Mouse (Mus musculus) intestine, embryonic 16.5 days (tissue): ENCODE results near the gene Slc12a6. TPM values are rescaled to one million over a fixed set of nuclear protein-coding genes. Genes with fewer than 3 reads are reported as not detected.
A peak's percentile ranks its signal among the peaks of the same experiment; 100 is the strongest.

Experiments used
- ATAC-seq: fragments of 200-750 bp; cut with Nextera tagmentation; 2 replicates; pipeline ENCODE4 v1.8.0; 2017; ENCODE audit warnings: moderate TSS enrichment, moderate library complexity
- H3K27ac ChIP-seq: fragments of 300-500 bp; sonication (generic); 2 replicates; pipeline ENCODE4 v1.5.1; 2014; ENCODE audit warnings: mild to moderate bottlenecking, low read length
- H3K27me3 ChIP-seq: fragments of 300-500 bp; sonication (generic); replicated peaks from 2 replicates; pipeline ENCODE4 v1.6.1; 2014; ENCODE audit warnings: low read length, control low read depth, mixed read lengths; ENCODE audit not compliant: control insufficient read depth, insufficient read depth
- H3K36me3 ChIP-seq: fragments of 300-500 bp; sonication (generic); 2 replicates; pipeline ENCODE4 v1.6.1; 2014; ENCODE audit warnings: low read length, control low read depth; ENCODE audit not compliant: control insufficient read depth, insufficient read depth
- H3K4me1 ChIP-seq: fragments of 300-500 bp; sonication (generic); 2 replicates; pipeline ENCODE4 v1.6.1; 2014; ENCODE audit warnings: low read length, control low read depth, mixed read lengths; ENCODE audit not compliant: control insufficient read depth, insufficient read depth
- H3K4me2 ChIP-seq: fragments of 300-500 bp; sonication (generic); 2 replicates; pipeline ENCODE4 v1.6.1; 2014; ENCODE audit warnings: low read depth, low read length, control low read depth
- H3K4me3 ChIP-seq: fragments of 300-500 bp; sonication (generic); 2 replicates; pipeline ENCODE4 v1.5.1; 2014; ENCODE audit warnings: mild to moderate bottlenecking, low read length
- H3K9ac ChIP-seq: fragments of 300-500 bp; sonication (generic); 2 replicates; pipeline ENCODE4 v1.6.1; 2014; ENCODE audit warnings: low read depth, low read length
- H3K9me3 ChIP-seq: fragments of 300-500 bp; sonication (generic); 2 replicates; pipeline ENCODE4 v1.6.1; 2016; ENCODE audit warnings: low read length, control low read depth; ENCODE audit not compliant: control insufficient read depth
- WGBS: fragments of 180-500 bp; shearing (Covaris S2); extraction: QIAGEN DNeasy Blood & Tissue Kit; methylation state at CpG from one replicate; pipeline ENCODE4 v1.1.7; 2014; 5-methylcytosine and 5-hydroxymethylcytosine counted together
- polyA plus RNA-seq: library from polyadenylated mRNA; unstranded; fragments of >200 nt; fragmentation: Nextera tagmentation; extraction: Ambion mirVana; gene quantifications from 2 replicates; pipeline ENCODE4 v1.2.1, GENCODE M21; 2015

Slc12a6 gene
- polyA plus RNA-seq, 1 experiment from 2014 or later: 11.9 TPM

DNA sequence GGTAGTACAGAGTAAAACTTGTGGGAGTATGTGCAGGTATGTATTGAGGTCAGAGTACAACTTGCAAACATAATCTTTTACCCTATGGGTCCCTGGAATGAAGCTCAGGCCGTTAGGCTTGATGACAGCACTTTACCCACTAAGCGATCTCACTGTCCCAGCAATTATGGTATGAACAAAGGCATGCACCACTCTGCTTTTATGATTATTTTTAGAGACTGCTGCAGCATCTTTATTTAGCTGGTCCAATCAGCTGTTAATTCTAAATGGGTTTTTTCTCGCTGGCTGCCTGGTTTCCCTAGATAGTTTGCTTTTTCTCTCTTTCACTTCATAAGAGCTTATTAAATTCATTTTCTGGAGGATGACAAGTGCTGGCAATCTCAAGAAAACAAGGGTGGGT lies 30.6 kb downstream of the Slc12a6 start:
- Histone ChIP-seq H3K36me3 (no peaks in the 10 kb centered on the region), H3K27ac (no peak overlapping the region), H3K9me3 (no peaks in the 10 kb centered on the region), H3K27me3 (no peaks in the 10 kb centered on the region), H3K4me3 (no peak overlapping the region), H3K4me1 (peaks cover 3% of the 10 kb centered on the region; the same call in 1 of the 2 replicates), H3K9ac (no peak overlapping the region), H3K4me2 (no peak overlapping the region)
- ATAC-seq: peak; percentile 25; the same call in 1 of the 2 replicates
- 64% methylated on average over 3 of the region's 3 CpGs for WGBS

DNA sequence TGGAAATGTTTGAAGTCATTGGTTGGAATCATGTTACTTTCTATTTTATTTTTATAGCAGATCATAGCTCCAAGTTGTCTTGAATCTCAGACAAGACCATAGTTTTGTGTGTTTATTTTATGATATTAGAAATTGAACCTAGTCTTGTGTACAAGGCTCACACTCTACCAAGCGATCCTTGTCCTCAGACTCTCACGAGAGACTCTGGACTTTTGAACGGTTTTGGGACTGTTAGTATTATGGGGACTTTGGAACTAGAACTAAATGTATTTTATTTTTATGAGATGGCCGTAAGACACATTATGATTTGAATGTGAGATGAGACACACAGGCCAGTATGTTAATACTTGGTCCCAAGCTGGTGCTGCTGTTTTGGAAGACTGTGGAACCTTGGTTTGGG lies 32.6 kb downstream of the Slc12a6 start:
- no peaks in the 10 kb centered on the region for H3K36me3 ChIP-seq
- no peak overlapping the region for H3K27ac ChIP-seq
- no peaks in the 10 kb centered on the region for H3K27me3 ChIP-seq
- 71% methylated on average over 4 of the region's 4 CpGs for WGBS
- no peak overlapping the region for H3K9ac ChIP-seq
- H3K4me1 ChIP-seq: peaks cover 3% of the 10 kb centered on the region; the same call in 1 of the 2 replicates
- peak; percentile 73 for ATAC-seq
- H3K4me3 ChIP-seq: no peak overlapping the region
- H3K4me2 ChIP-seq: no peak overlapping the region
- no peaks in the 10 kb centered on the region for H3K9me3 ChIP-seq

DNA sequence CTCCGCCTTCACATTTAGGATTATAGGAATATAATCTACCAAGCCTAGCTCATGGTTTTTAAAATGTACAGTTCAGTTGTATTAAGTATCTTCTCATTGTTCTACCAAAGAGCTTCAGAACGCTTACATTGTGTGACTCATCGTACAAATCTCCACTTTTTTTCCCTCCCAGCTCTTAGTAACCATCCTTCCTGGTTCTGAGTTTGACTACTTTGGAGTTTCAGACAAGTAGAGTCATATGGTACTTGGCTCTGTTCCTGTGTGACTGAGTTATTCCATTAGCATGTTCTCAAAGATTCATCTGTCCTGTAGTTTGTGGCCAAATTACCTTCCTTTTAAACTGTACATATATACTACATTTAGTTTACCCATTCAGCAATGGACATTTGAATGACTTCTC lies 43.0 kb downstream of the Slc12a6 start:
- Histone ChIP-seq H3K4me3 (no peak overlapping the region), H3K4me1 (peaks cover 5% of the 10 kb centered on the region; the same call in 1 of the 2 replicates), H3K27me3 (no peaks in the 10 kb centered on the region), H3K4me2 (no peak overlapping the region), H3K36me3 (no peaks in the 10 kb centered on the region), H3K9me3 (no peaks in the 10 kb centered on the region), H3K27ac (no peak overlapping the region), H3K9ac (no peak overlapping the region)
- 83% methylated on average over 3 of the region's 3 CpGs for WGBS
- ATAC-seq: no peak

GRCm38 (mm10) chr2:112309161-112309600 lies 43.6 kb downstream of the Slc12a6 start:
- no peaks in the 10 kb centered on the region for H3K27me3 ChIP-seq
- WGBS: 64% methylated on average over 10 of the region's 10 CpGs
- peak; percentile 52; the same call in 1 of the 2 replicates for ATAC-seq

DNA sequence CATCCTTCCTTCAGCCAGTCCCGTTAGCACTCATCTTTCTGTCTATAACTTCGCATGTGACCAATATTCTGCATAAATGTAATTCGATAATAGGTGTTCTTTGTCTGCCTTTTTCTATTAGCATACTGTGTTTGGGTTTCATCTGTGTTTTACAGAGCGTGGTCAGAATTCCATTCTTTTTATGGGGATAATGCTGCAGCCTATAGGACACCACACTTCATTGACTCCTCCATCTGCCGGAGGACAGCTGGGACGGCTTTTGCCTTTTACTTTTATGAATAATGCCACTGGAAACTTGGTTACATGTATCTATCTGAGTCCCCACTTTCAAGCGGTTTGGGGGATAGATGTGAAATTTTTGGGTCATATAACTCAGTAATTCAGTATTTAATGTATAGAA lies 50.0 kb downstream of the Slc12a6 start:
- no peaks in the 10 kb centered on the region for H3K36me3 ChIP-seq
- no peak overlapping the region for H3K4me2 ChIP-seq
- no peak overlapping the region for H3K4me3 ChIP-seq
- H3K4me1 ChIP-seq: peaks cover 4% of the 10 kb centered on the region
- H3K9me3 ChIP-seq: no peaks in the 10 kb centered on the region
- 90% methylated on average over 7 of the region's 7 CpGs for WGBS
- no peak overlapping the region for H3K9ac ChIP-seq
- no peak overlapping the region for H3K27ac ChIP-seq
- no peaks in the 10 kb centered on the region for H3K27me3 ChIP-seq
- no peak for ATAC-seq

More at GRCm38 (mm10) chr2:112309161-112309600, 43.6 kb downstream of the Slc12a6 start:
- Histone ChIP-seq H3K36me3 (no peaks in the 10 kb centered on the region), H3K9me3 (no peaks in the 10 kb centered on the region), H3K4me3 (no peak overlapping the region), H3K9ac (no peak overlapping the region), H3K27ac (no peak overlapping the region), H3K4me2 (no peak overlapping the region), H3K4me1 (peaks cover 5% of the 10 kb centered on the region; the same call in 1 of the 2 replicates)

- Histone ChIP-seq H3K9ac (no peak overlapping the region), H3K4me3 (no peak overlapping the region), H3K27me3 (no peaks in the 10 kb centered on the region), H3K27ac (no peak overlapping the region), H3K9me3 (no peaks in the 10 kb centered on the region), H3K4me2 (no peak overlapping the region), H3K36me3 (no peaks in the 10 kb centered on the region), H3K4me1 (peaks cover 4% of the 10 kb centered on the region)
- WGBS: 66% methylated on average over 2 of the region's 2 CpGs
- ATAC-seq: peak; percentile 52; the same call in 1 of the 2 replicates
These were observed 52.6 kb downstream of the Slc12a6 start for GRCm38 (mm10) chr2:112318227-112318626.

GRCm38 (mm10) chr2:112318905-112319304 lies 53.3 kb downstream of the Slc12a6 start:
- Histone ChIP-seq H3K36me3 (no peaks in the 10 kb centered on the region), H3K4me3 (no peak overlapping the region), H3K27me3 (no peaks in the 10 kb centered on the region), H3K27ac (no peak overlapping the region), H3K4me1 (peaks cover 4% of the 10 kb centered on the region), H3K4me2 (no peak overlapping the region), H3K9ac (no peak overlapping the region), H3K9me3 (no peaks in the 10 kb centered on the region)
- 60% methylated on average over 7 of the region's 7 CpGs for WGBS
- no peak for ATAC-seq

DNA sequence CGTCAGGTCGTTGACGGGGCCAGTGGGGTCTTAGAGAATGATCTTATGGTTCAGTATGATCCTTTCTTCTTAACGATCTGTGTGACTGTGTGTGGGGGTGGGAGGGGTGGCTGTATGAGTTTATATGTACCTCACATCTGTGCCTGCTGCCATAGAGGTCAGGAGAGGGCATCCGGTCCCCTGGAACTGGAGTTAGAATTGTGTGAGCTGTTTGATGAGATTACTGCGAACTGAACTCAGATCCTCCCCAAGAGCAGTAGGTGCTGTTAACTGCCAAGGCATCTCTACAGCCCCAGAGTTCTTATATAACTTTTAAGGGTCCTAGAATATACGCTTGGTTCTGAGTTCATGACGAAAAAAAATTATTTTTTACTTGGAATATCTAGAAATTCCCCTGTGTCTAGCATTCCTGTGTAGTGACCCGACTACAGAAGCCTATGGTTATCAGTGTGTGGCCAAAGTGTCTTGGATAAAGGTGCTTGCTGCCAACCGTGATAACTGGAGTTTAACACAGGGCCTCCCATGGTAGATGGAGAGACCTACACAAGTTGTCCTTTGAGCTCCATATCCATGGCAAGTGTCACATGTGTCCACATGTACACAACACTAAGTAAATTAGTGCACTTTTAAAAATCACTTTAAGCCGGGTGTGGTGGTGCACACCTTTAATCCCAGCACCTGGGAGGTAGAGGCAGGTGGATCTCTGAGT lies 62.6 kb downstream of the Slc12a6 start:
- peak; percentile 21; the same call in 1 of the 2 replicates for ATAC-seq
- Histone ChIP-seq H3K9me3 (no peaks in the 10 kb centered on the region), H3K27ac (no peak overlapping the region), H3K36me3 (no peaks in the 10 kb centered on the region), H3K4me3 (no peak overlapping the region), H3K4me2 (no peak overlapping the region), H3K9ac (no peak overlapping the region), H3K27me3 (no peaks in the 10 kb centered on the region), H3K4me1 (no peaks in the 10 kb centered on the region)
- 80% methylated on average over 11 of the region's 11 CpGs for WGBS

GRCm38 (mm10) chr2:112332051-112332898 lies 66.7 kb downstream of the Slc12a6 start:
- Histone ChIP-seq H3K36me3 (peaks cover 5% of the 10 kb centered on the region; the same call in 1 of the 2 replicates), H3K27ac (no peak overlapping the region), H3K9ac (no peak overlapping the region), H3K27me3 (no peaks in the 10 kb centered on the region), H3K9me3 (no peaks in the 10 kb centered on the region), H3K4me3 (no peak overlapping the region), H3K4me1 (no peaks in the 10 kb centered on the region), H3K4me2 (no peak overlapping the region)
- ATAC-seq: peak; percentile 89
- 67% methylated on average over 4 of the region's 4 CpGs for WGBS
